Mouse (Mus musculus): ENCODE measurements around the gene Nova2.

Nova2 gene

DNA sequence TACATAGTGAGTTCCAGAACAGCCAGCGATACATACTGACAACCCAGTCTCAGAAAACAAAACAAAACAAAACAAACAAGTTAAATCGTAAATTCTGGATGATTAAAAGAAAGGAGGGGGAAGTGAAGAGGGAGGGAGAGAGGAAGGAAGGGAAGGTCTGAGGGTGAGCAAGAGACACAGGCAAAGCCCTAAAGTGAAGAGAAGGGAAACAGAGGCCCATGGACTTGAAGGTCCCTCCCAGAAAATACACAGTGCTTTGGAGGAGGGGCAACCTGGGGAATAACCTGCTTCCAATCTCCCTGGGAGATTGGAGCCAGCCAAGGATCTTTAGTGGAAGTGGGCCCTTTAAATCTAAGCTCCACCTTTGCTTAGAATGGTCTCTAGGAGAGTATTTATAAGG is 61.4 kb downstream of the Nova2 start, which contains the start of gene Nanos2:
Gene Nanos2 (plus strand): TSS at position 301 of the 400 bp plus-strand sequence.
- DNase-seq (ENCODE audit: low read depth, low spot score), result no peak

GRCm38 (mm10) chr7:18987747-18988146 is 62.1 kb downstream of the Nova2 start:
- no peak for DNase-seq (ENCODE audit: low read depth, low spot score)

- DNase-seq (ENCODE audit: low read depth, low spot score), result no peak
Measured at GRCm38 (mm10) chr7:18988780-18989179, 63.1 kb downstream of the Nova2 start.

- DNase-seq (ENCODE audit: low read depth, low spot score), result peak; percentile 58
Measured at GRCm38 (mm10) chr7:18989995-18990394, 64.3 kb downstream of the Nova2 start.

DNA sequence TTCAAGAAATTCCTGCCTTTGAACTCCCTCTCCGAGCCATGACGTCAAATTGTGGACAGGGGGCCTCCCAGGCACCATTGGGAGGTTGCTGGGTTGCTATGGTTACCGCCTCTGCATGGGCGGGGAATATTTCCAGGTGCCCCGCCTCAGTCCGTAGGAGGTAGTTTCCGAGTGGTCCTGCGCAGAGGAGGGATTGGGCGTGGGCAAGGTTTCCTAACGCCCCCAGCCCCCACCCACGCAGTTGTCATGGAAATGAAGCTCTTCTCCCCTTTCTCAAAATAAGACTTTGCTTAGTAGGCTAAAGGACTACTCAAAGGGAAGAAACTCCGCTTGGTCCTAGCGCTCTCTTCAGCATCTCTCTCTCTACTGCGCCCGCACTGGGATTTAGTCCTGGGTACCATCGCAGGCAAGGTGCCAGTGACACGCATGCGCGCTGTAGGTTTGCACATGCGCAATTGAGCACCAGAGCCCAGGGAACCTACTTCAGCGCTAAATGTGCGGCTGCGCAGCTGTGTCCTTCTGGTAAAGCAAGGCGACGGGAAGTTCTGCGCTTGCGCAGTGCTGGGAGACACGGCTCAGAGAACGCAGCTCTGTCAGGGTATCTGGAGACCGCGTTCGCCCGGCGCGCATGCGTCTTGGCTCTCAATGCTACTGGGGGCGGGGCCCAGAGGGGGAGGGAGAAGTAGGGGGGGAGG is 65.1 kb downstream of the Nova2 start, which contains the start of gene Mypop:
Gene Mypop (plus strand): TSS at position 645 of the 695 bp plus-strand sequence.
- peak; percentile 100 for DNase-seq (ENCODE audit: low read depth, low spot score)

DNA sequence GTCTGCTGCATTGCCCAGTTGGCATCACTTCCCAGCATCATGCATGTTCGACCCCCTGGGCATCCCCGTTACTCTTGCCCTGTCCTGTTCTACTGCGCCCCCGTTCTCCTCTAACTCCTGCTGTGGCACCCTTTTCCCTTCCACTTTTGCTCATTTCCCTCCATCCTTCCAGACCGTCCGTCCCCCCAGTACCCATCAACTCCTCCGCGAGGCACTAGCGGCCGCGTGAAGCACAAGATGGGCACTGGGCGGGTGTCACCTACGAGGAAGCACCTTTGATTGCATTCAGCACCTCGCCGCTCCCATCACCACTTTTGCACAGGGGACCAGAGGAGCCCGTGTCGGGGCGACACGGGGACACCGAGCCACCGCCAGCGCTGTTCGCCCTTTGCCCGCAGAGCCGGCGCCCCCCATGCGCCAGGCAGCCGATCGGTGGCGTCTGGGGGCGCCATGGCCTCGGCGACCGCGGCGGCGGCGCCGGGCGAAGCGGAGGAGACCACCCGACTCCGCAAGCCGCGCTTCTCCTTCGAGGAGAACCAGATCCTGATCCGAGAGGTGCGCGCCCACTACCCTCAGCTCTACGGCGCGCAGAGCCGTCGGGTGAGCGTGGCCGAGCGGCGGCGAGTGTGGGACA is 66.1 kb downstream of the Nova2 start:
- DNase-seq (ENCODE audit: low read depth, low spot score), result peak; percentile 21

GRCm38 (mm10) chr7:18992294-18992675 is 66.6 kb downstream of the Nova2 start:
- DNase-seq (ENCODE audit: low read depth, low spot score), result no peak

- DNase-seq (ENCODE audit: low read depth, low spot score), result no peak
Measured at GRCm38 (mm10) chr7:18993036-18993435, 67.3 kb downstream of the Nova2 start.

- no peak for DNase-seq (ENCODE audit: low read depth, low spot score)
Measured at GRCm38 (mm10) chr7:18998835-18999234, 73.1 kb downstream of the Nova2 start.

- no peak for DNase-seq (ENCODE audit: low read depth, low spot score)
Measured at GRCm38 (mm10) chr7:19000421-19000820, 74.7 kb downstream of the Nova2 start.

DNA sequence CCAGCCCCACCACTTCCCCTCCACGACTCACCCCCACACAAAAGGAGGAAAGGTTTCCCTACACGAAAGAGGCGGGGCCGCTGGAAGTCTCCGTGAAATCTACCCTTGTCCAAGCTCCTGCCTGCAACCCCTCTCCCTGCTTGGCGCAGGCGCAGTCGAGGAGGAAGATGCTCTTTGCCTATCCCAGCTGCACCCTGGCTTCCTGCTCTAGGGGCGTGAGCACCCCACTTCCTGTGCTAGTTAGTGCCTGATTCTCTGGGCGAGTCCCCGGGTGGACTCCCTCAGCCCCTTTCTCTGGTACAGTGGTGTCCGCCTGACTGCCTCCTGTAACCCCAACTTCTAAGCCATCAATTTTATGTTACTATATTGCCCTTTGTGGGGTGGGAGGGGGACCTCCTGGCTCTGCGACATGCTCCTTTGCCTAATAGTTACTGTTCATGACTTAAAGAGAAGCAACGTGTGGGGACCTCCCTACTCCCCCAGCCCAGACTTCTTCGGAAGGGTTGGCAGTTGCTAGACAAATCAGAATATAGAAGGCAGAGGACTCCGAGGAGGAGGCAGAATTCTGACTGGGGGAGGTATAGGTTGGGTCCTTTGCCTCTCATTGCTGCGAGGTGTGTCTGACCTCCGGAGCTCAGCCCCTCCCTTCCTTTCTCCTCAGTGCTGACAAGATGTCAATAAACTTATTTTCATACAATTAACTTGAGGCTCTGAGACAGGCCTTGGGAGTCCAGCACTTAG is 75.5 kb downstream of the Nova2 start:
- DNase-seq (ENCODE audit: low read depth, low spot score), result no peak

- no peak for DNase-seq (ENCODE audit: low read depth, low spot score)
Measured at GRCm38 (mm10) chr7:19001807-19002085, 76.1 kb downstream of the Nova2 start.

- no peak for DNase-seq (ENCODE audit: low read depth, low spot score)
Measured at GRCm38 (mm10) chr7:19002115-19002514, 76.4 kb downstream of the Nova2 start.

DNA sequence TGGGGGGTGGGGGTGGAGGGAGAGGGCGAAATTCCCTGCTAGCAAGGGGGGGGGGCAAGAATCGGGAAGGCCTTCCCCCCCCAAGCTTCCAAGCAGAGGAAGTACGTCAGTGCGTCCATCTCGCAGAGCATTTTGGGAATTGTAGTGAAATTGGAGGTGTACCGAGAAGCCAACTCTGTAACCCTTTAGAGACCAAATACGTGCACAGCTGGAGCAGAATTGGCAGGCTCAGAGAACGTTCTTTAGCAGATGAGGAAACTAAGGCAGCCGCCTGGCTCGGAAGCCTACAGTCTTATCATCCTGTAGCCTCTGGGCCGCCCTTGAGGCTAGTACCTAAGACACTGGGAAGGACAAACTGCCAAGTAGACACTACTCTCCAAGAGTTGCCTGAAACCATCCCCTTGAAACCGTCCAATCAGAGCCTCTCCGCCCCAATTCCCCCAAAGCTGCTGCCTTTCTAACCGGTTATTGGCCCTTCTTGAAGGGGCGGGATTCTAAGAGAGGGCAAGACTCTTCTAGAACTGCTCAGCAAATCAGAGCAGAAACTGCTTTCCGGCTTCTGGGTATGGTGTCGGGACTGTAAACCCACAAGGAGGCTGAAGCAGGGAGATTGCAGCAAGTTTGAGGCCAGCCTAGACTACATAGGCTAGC is 77.3 kb downstream of the Nova2 start:
- DNase-seq (ENCODE audit: low read depth, low spot score), result peak; percentile 95

GRCm38 (mm10) chr7:19003902-19004630 is 78.4 kb downstream of the Nova2 start, which contains the start of gene Irf2bp1:
Irf2bp1 (plus strand) TSS chr7:19004044.
- peak; percentile 90 for DNase-seq (ENCODE audit: low read depth, low spot score)

- DNase-seq (ENCODE audit: low read depth, low spot score), result peak; percentile 47
Measured at GRCm38 (mm10) chr7:19004631-19005079, 79.0 kb downstream of the Nova2 start.

DNA sequence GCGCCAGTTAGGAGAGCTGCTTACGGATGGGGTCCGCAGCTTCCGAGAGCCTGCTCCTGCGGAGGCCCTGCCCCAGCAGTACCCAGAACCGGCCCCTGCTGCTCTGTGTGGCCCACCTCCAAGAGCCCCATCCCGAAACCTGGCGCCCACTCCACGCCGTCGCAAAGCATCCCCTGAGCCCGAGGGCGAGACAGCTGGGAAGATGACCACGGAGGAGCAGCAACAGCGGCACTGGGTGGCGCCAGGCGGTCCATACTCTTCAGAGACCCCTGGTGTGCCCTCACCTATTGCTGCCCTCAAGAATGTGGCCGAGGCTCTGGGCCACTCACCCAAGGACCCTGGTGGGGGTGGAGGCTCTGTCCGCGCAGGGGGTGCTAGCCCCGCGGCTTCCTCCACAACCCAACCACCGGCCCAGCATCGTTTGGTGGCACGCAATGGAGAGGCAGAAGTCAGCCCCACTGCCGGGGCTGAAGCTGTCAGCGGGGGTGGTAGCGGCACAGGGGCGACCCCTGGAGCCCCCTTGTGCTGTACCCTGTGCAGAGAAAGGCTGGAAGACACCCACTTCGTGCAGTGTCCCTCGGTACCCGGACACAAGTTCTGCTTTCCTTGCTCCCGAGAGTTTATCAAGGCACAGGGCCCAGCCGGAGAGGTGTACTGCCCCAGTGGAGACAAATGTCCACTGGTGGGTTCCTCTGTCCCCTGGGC is 79.9 kb downstream of the Nova2 start:
- DNase-seq (ENCODE audit: low read depth, low spot score), result no peak

DNA sequence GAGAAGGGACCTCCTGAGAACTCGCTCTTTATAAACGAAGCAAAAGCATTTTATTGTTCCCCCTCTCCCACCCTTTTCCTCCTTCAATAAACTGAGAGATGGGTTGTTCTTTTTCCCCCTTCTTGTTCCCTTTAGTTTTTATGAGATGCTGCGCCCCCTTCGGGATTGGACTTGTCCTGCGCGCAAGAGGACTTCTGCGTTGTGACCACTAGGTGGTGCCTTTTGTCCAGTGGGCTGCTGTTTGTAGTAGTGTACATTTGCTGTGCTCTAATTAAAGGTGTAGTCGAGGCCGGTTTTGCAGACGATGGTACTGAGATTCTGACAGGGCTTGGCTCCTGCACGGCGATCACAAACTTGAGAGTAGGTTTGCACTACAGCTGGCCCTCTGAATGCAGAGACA is 80.8 kb downstream of the Nova2 start:
- peak; percentile 85 for DNase-seq (ENCODE audit: low read depth, low spot score)

DNA sequence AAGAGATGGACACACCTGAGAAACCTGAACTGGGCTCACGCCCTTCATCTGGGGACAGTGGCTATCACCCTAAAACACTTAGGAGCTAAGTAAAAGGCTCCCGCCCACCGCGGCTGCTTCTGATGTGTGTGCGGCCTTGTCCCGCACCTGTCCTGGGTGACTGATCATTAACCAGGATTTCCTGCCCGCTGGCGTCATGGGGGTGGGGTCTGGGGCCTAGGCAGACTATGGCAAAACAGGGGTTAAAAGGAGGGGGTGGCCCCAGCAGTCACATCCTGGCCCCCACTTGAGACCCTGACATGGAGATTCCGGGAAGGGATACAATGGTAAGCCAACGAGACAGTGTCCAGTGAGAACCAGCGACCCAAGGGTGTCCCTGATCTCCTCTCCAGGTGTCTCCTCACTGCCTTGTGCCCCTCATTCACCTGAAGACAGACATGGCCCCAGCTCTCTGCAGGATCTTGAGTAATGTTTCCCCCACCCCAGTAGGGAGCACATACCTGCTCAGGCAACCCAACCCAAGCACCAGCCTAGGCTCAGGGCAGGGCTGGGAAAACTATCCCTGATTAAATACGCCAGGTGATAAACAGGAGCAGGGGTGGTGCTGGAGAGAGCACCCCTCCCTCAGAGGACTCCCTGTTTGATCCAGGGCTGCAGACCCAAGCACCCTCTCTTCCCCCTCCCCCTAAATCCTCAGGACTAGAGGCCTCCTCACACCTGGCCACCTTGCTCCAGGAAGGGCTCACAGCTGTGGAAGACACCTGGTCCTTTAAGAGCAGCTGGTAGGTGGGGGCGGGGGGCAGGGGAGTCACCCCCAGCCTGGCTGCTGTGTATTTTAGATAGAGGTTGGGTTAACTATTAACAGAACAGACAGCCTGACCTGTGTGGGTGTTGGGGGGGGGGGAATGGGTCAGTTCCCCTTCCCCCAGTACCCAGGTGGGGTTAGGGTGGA is 81.6 kb downstream of the Nova2 start:
- no peak for DNase-seq (ENCODE audit: low read depth, low spot score)

DNA sequence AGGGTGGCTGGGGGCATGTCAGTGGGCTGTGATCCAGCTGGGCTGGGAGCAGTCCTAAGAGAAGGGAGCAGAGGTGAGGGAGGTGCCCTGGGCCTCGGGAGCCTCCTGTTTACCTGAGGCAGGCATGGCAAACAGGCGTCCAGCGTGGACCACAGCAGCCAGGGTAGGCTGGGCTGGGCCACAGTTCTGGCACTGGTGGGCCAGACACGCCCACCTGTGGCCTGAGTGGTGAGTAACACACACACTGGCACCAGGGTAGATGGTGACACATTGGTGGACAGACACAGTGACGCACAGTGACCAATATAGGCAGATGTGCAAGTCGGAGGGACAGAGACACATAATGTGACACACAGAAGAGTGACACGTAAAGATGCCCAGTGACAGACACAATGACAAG is 84.9 kb downstream of the Nova2 start:
- DNase-seq (ENCODE audit: low read depth, low spot score), result peak; percentile 33
